Mouse (Mus musculus) CH12.LX (cell line): Measurements from ENCODE around the gene Atp8a2.

Experiments
- POLR2A ChIP-seq: IDR thresholded peaks from 2 replicates; pipeline ENCODE4 v1.6.1; 2011; ENCODE audit warnings: low read depth, mild to moderate bottlenecking, improper control_type of control experiment, low read length
- USF1 ChIP-seq: IDR thresholded peaks from 2 replicates; pipeline ENCODE4 v1.6.1; 2014; ENCODE audit warnings: low read depth, mild to moderate bottlenecking, inconsistent platforms, low read length, improper control_type of control experiment
- ZC3H11A ChIP-seq: IDR thresholded peaks from 2 replicates; pipeline ENCODE4 v1.6.1; 2012; ENCODE audit warnings: low read depth, mild to moderate bottlenecking, inconsistent platforms, low read length, improper control_type of control experiment

DNA sequence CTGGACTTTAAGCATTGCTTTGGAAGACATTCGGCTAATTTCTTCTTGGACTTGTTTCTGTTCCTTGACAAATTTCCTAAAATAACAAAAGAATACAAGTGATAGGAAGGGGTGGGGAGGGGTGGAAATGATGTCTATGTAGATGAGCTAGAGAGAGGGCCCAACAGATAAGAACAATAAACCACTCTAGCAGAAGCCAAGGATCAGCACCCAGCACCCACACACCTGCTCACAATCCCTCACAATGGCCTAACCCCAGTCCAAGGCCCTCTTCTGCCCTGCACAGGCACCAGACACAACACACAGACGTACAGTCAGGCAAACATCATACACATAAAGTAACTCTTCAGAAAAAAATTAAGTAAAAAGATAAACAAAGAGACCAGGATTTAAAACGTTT is 41.6 kb upstream of the Atp8a2 start:
- TF ChIP-seq POLR2A (no peak), USF1 (no peak), ZC3H11A (no peak)
